Mouse (Mus musculus) testis, adult 2 months (tissue): ENCODE data around the gene Apod. TPM values are rescaled to one million over a fixed set of nuclear protein-coding genes. Genes with fewer than 3 reads are reported as not detected.
A peak's percentile ranks its signal among the peaks of the same experiment; 100 is the strongest.

ENCODE experiments used
- H3K27ac ChIP-seq: fragments of 200-500 bp; 2 replicates; pipeline ENCODE4 v1.5.1; 2012; ENCODE audit warnings: low read depth, low read length; ENCODE audit not compliant: control insufficient read depth, insufficient read depth
- H3K27me3 ChIP-seq: fragments of 200-500 bp; 2 replicates; pipeline ENCODE4 v1.6.1; 2012; ENCODE audit warnings: mild to moderate bottlenecking, low read length, moderate library complexity; ENCODE audit not compliant: control insufficient read depth, insufficient read depth
- H3K36me3 ChIP-seq: fragments of 200-500 bp; 2 replicates; pipeline ENCODE4 v1.6.1; 2012; ENCODE audit warnings: mild to moderate bottlenecking, low read length; ENCODE audit not compliant: control insufficient read depth, insufficient read depth
- H3K4me1 ChIP-seq: fragments of 200-500 bp; 2 replicates; pipeline ENCODE4 v1.6.1; 2012; ENCODE audit warnings: low read length; ENCODE audit not compliant: control insufficient read depth, insufficient read depth
- H3K4me3 ChIP-seq: fragments of 200-500 bp; 2 replicates; pipeline ENCODE4 v1.5.1; 2012; ENCODE audit warnings: low read depth, mild to moderate bottlenecking, low read length, moderate library complexity, mixed read lengths; ENCODE audit not compliant: control insufficient read depth
- CTCF ChIP-seq: fragments of 200-500 bp; IDR thresholded peaks from 2 replicates; pipeline ENCODE4 v1.5.1; 2012; ENCODE audit warnings: low read depth, mild to moderate bottlenecking, inconsistent platforms, low read length, moderate library complexity; ENCODE audit not compliant: control insufficient read depth, insufficient read depth, insufficient replicate concordance
- POLR2A ChIP-seq: fragments of 200-500 bp; IDR thresholded peaks from 2 replicates; pipeline ENCODE4 v1.6.1; 2012; ENCODE audit warnings: low read depth, mild to moderate bottlenecking, inconsistent platforms, low read length, moderate library complexity; ENCODE audit not compliant: control insufficient read depth
- polyA plus RNA-seq: library from polyadenylated mRNA; depleted of rRNA; stranded (reverse); fragments of >200 nt; gene quantifications from 2 replicates; pipeline ENCODE4 v1.2.3, GENCODE M21; 2012

Gene Apod
- polyA plus RNA-seq, 1 experiment, result 0.46 TPM

- Histone ChIP-seq H3K36me3 (no peaks in the 10 kb centered on the region), H3K4me1 (peaks cover 5% of the 10 kb centered on the region; the same call in 1 of the 2 replicates), H3K27me3 (no peaks in the 10 kb centered on the region), H3K27ac (no peak overlapping the region), H3K4me3 (no peak overlapping the region)
- TF ChIP-seq POLR2A (no peak), CTCF (peak; percentile 59; the same call in 1 of the 2 replicates)
These were observed 40.0 kb upstream of the Apod start for GRCm38 (mm10) chr16:31354341-31355329.

- Histone ChIP-seq H3K27me3 (no peaks in the 10 kb centered on the region), H3K36me3 (no peaks in the 10 kb centered on the region), H3K4me3 (no peak overlapping the region), H3K27ac (no peak overlapping the region), H3K4me1 (no peaks in the 10 kb centered on the region)
- TF ChIP-seq CTCF, result 0 out of 2 replicates have a peak, but pooled peaks have one; percentile 16
- TF ChIP-seq POLR2A, result no peak
These were observed 38.4 kb upstream of the Apod start for GRCm38 (mm10) chr16:31352996-31353395.

DNA sequence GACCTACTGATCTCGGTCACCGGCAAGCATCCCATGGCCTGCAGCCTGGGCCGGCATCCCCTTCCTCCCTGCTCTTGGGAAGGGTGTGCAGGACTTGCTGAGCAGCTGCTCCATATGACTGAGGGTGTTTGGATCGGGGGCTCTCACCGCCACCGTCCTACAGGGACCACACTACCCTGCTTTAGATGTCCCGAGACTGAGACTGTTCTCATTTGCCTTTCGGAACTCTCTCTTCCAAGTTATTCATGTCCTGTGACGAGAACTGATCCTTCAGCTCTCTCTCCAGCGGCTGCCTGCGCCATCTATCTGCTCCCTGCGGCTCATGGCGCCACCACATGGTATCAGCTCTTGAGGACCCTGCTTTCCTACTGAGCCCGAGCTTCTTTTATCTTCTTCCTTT lies 33.0 kb upstream of the Apod start:
- Histone ChIP-seq H3K27me3 (no peaks in the 10 kb centered on the region), H3K27ac (no peak overlapping the region), H3K36me3 (no peaks in the 10 kb centered on the region), H3K4me1 (no peaks in the 10 kb centered on the region), H3K4me3 (no peak overlapping the region)
- TF ChIP-seq POLR2A (no peak), CTCF (peak; percentile 43; the same call in 1 of the 2 replicates)

DNA sequence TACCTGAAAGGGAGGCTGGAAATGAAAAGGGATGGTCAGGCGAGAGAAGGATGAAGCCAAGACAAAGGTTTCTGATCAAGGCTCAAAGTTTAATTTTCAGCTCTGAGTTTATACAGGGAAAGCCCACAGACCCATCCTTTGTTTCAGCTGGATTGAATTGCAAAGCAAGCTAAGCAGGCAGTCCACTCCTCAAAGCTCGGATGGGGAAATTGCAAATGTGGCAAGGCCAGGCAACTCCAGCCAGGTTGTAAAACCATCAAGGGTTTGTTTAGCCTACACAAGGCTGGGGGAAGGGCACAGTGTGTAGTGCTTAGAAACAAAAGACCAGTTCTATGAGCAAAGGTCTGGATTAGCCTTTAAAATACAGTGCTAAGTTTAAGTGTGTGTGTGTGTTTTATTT lies 28.4 kb upstream of the Apod start:
- Histone ChIP-seq H3K4me1 (peaks cover 4% of the 10 kb centered on the region), H3K36me3 (no peaks in the 10 kb centered on the region), H3K27ac (no peak overlapping the region), H3K27me3 (no peaks in the 10 kb centered on the region), H3K4me3 (no peak overlapping the region)
- TF ChIP-seq CTCF, result no peak
- TF ChIP-seq POLR2A, result no peak

GRCm38 (mm10) chr16:31342556-31342955 lies 27.9 kb upstream of the Apod start:
- Histone ChIP-seq H3K4me1 (peaks cover 4% of the 10 kb centered on the region), H3K4me3 (no peak overlapping the region), H3K36me3 (no peaks in the 10 kb centered on the region), H3K27me3 (no peaks in the 10 kb centered on the region), H3K27ac (no peak overlapping the region)
- TF ChIP-seq POLR2A (no peak), CTCF (no peak)

DNA sequence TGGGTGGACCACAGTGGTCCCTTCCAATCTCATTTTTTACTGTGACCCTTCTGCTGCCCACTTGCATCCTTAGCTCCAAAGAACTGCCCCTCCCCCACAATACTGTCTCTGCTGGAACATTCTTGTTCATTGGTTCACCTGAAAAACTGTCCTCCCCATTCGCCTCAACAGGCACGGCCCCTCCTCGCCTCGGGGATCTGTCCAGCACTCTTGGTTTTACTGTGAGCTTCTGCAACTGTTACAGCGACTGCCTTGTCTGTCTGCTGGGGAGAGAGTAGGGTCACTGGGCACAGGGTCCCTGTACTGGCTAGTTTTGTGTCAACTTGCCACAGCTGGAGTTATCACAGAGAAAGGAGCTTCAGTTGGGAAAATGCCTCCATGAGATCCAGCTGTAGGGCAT lies 24.7 kb upstream of the Apod start:
- Histone ChIP-seq H3K27me3 (no peaks in the 10 kb centered on the region), H3K4me1 (peaks cover 4% of the 10 kb centered on the region), H3K27ac (no peak overlapping the region), H3K36me3 (no peaks in the 10 kb centered on the region), H3K4me3 (no peak overlapping the region)
- TF ChIP-seq POLR2A (no peak), CTCF (no peak)

GRCm38 (mm10) chr16:31337956-31338355 lies 23.3 kb upstream of the Apod start:
- TF ChIP-seq CTCF (no peak), POLR2A (no peak)
- Histone ChIP-seq H3K27ac (no peak overlapping the region), H3K4me1 (peaks cover 4% of the 10 kb centered on the region), H3K4me3 (no peak overlapping the region), H3K36me3 (no peaks in the 10 kb centered on the region), H3K27me3 (no peaks in the 10 kb centered on the region)
